Mouse (Mus musculus): ENCODE results near the gene Bcor.

DNA sequence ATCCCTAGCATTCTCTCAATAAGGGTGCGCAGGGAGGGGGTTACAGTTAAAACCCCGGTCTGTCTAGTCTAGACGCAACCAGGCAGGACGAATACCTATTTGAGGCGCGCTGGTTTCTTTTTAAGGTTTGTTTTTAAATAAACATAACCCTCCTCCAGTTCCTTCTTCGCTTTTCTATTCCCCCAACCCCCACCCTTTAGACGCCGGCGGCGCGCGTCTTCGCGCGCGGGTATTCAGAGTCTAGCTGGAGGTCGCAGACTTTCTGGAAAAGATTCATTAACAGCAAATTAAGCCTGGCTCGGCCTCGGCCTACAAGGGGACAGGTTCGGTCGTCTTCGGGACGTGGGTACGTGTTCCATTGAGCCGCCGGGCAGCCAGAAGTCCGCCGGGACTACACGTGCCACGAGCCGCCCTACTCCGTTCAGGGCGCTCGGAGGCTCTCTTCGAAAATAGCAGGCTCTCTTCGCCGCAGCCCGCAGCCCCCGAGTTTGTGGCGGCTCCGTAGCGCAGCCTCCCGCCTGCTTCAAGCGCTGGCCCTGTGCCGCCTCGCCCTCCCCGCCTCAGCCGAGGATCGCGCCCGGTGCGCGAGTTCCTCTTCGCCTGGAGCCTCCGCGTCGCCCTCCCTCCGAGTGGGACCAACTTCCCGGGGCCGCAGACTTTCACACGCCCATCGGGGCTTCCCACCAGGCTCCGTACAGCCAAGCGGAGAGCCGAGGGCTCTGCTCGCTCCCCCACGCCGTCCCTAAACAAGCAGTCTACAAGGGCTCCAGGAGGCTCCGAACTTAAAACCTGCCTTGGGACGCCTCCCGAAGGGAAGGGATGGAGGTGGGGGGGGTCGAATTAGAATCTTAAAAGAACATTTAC lies 81.7 kb downstream of the Bcor start:
- TF ChIP-seq CTCF (IDR thresholded peaks at IDR 0.05; ENCODE audit: low read depth, low read length): no peak
- no peak for TF ChIP-seq EP300 (IDR thresholded peaks at IDR 0.05; ENCODE audit: insufficient read depth, low read depth, low read length)
- TF ChIP-seq POLR2A (IDR thresholded peaks at IDR 0.05; ENCODE audit: insufficient read depth, low read length): no peak

Measured in ES-Bruce4 (cell line).